Mouse (Mus musculus) MEL (cell line): ENCODE measurements around the gene Cbl.

Source experiments
- CHD1 ChIP-seq: IDR thresholded peaks from 2 replicates; pipeline ENCODE4 v1.6.1; 2012; ENCODE audit warnings: low read depth, mild to moderate bottlenecking, inconsistent platforms, low read length, improper control_type of control experiment
- E2F4 ChIP-seq: IDR thresholded peaks from 2 replicates; pipeline ENCODE4 v1.6.1; 2011; ENCODE audit warnings: low read depth, low read length, improper control_type of control experiment, borderline replicate concordance
- HCFC1 ChIP-seq: IDR thresholded peaks from 2 replicates; pipeline ENCODE4 v1.6.1; 2012; ENCODE audit warnings: low read depth, mild to moderate bottlenecking, inconsistent platforms, low read length, improper control_type of control experiment, moderate library complexity
- JUND ChIP-seq: IDR thresholded peaks from 2 replicates; pipeline ENCODE4 v1.6.1; 2011; ENCODE audit warnings: low read depth, mild to moderate bottlenecking, improper control_type of control experiment, low read length
- KAT2A ChIP-seq: conservative IDR thresholded peaks from 2 replicates; pipeline ENCODE4 v1.6.1; 2012; ENCODE audit warnings: low read depth, low read length, improper control_type of control experiment, inconsistent platforms
- MAFK ChIP-seq: IDR thresholded peaks from 2 replicates; pipeline ENCODE4 v1.6.1; 2011; ENCODE audit warnings: low read depth, mild to moderate bottlenecking, low read length, improper control_type of control experiment, borderline replicate concordance
- MXI1 ChIP-seq: IDR thresholded peaks from 2 replicates; pipeline ENCODE4 v1.6.1; 2011; ENCODE audit warnings: mild to moderate bottlenecking, low read depth, low read length, improper control_type of control experiment
- POLR2A ChIP-seq, 2 experiments: IDR thresholded peaks; 2 replicates each; pipeline ENCODE4 v1.6.1; 2011 to 2012; ENCODE audit warnings: low read length in 2 of 2, mild to moderate bottlenecking in 2 of 2, control low read depth in 1 of 2, improper control_type of control experiment in 1 of 2, low read depth in 1 of 2, moderate library complexity in 1 of 2; ENCODE audit not compliant: control insufficient read depth in 1 of 2, insufficient read depth in 1 of 2, poor library complexity in 1 of 2
- SMC3 ChIP-seq: IDR thresholded peaks from 2 replicates; pipeline ENCODE4 v1.6.1; 2011; ENCODE audit warnings: low read depth, low read length, improper control_type of control experiment

DNA sequence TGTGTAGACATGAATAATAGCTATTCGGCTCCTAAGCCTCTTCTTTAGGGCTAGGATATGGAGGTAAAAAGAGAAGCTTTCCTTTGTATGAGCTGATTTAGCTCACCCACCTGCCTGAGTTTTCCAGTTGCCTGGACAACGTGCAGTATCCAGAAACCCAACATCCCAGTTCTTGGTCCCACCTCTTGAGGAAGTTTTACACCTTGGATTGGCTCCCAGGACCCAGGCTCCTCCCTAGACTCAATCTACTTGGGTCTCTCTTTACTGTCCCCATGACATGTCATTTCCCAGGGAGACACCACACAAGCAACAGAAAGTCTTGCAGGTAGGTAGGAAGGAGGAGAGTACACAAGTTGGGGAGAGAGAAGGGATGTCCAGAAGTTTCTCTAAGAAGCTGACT, 6.5 kb upstream of the Cbl start, which contains the start of gene Ccdc153:
- TF ChIP-seq CHD1, result no peak
- no peak for TF ChIP-seq MAFK
- no peak for TF ChIP-seq JUND
- no peak for TF ChIP-seq E2F4
- no peak for TF ChIP-seq KAT2A
- TF ChIP-seq SMC3, result no peak
- no peak for TF ChIP-seq POLR2A (IDR thresholded peaks at IDR 0.05; ENCODE audit: control insufficient read depth in 1 of 2, insufficient read depth in 1 of 2, low read depth in 1 of 2, low read length in 2 of 2, poor library complexity in 1 of 2)
- TF ChIP-seq MXI1, result no peak
- no peak for TF ChIP-seq HCFC1
